Mouse (Mus musculus): ENCODE results near the gene Nlrp9b.

GRCm38 (mm10) chr7:19970196-19970595, 21.1 kb upstream of the Nlrp9b start:
- TF ChIP-seq CTCF (IDR thresholded peaks at IDR 0.05; ENCODE audit: insufficient read depth, low read depth, low read length) (no peak), POLR2A (IDR thresholded peaks at IDR 0.05; ENCODE audit: insufficient read depth, low read depth, low read length) (no peak)
